Mouse (Mus musculus) MEL (cell line): ENCODE measurements around the gene Ptprk. TPM values are rescaled to one million over a fixed set of nuclear protein-coding genes. Genes with fewer than 3 reads are reported as not detected.

ENCODE experiments used
- DNase-seq: peaks from one replicate; pipeline ENCODE4 v3.0.0; 2011; ENCODE audit warnings: low read depth, low spot score
- H3K27ac ChIP-seq: 2 replicates; pipeline ENCODE4 v1.5.1; 2012; ENCODE audit warnings: low read depth, mild to moderate bottlenecking, control low read depth, low read length, moderate library complexity; ENCODE audit not compliant: control insufficient read depth
- H3K27me3 ChIP-seq, 2 experiments: fragments of 150-350 bp in 1 of 2; sonication (generic) in 1 of 2; 2 replicates each; pipeline ENCODE4 v1.6.1; 2012; ENCODE audit warnings: low read length in 2 of 2, mild to moderate bottlenecking in 2 of 2, improper control_type of control experiment in 1 of 2, moderate library complexity in 1 of 2; ENCODE audit not compliant: insufficient read depth in 2 of 2, control insufficient read depth in 1 of 2
- H3K36me3 ChIP-seq, 2 experiments: 2 replicates each; pipeline ENCODE4 v1.6.1; 2012 to 2014; ENCODE audit warnings: low read length in 2 of 2, improper control_type of control experiment in 1 of 2, inconsistent platforms in 1 of 2, mild to moderate bottlenecking in 1 of 2; ENCODE audit not compliant: insufficient read depth in 2 of 2, control insufficient read depth in 1 of 2
- H3K4me1 ChIP-seq, 2 experiments: fragments of 150-350 bp in 1 of 2; sonication (generic) in 1 of 2; 2 replicates each; pipeline ENCODE4 v1.6.1; 2012; ENCODE audit warnings: low read length in 2 of 2, improper control_type of control experiment in 1 of 2, mild to moderate bottlenecking in 1 of 2; ENCODE audit not compliant: insufficient read depth in 2 of 2, control insufficient read depth in 1 of 2
- H3K4me3 ChIP-seq, 2 experiments: fragments of 150-350 bp in 1 of 2; sonication (generic) in 1 of 2; 2 replicates each; pipeline ENCODE4 v1.5.1; 2012; ENCODE audit warnings: low read depth in 2 of 2, low read length in 2 of 2, mild to moderate bottlenecking in 2 of 2, moderate library complexity in 2 of 2, control low read depth in 1 of 2, improper control_type of control experiment in 1 of 2; ENCODE audit not compliant: control insufficient read depth in 1 of 2, insufficient read depth in 1 of 2
- H3K79me2 ChIP-seq: 2 replicates; pipeline ENCODE4 v1.6.1; 2012; ENCODE audit warnings: mild to moderate bottlenecking, low read length, moderate library complexity; ENCODE audit not compliant: control insufficient read depth, poor library complexity, insufficient read depth
- H3K9ac ChIP-seq: 2 replicates; pipeline ENCODE4 v1.6.1; 2012; ENCODE audit warnings: low read depth, mild to moderate bottlenecking, control low read depth, low read length, moderate library complexity; ENCODE audit not compliant: control insufficient read depth, poor library complexity, severe bottlenecking
- H3K9me3 ChIP-seq: fragments of 150-350 bp; sonication (generic); replicated peaks from 2 replicates; pipeline ENCODE4 v1.6.1; 2012; ENCODE audit warnings: mild to moderate bottlenecking, low read length, improper control_type of control experiment, moderate library complexity; ENCODE audit not compliant: insufficient read depth
- CHD1 ChIP-seq: IDR thresholded peaks from 2 replicates; pipeline ENCODE4 v1.6.1; 2012; ENCODE audit warnings: low read depth, mild to moderate bottlenecking, inconsistent platforms, low read length, improper control_type of control experiment
- ELF1 ChIP-seq: IDR thresholded peaks from 2 replicates; pipeline ENCODE4 v1.6.1; 2014; ENCODE audit warnings: low read depth, mild to moderate bottlenecking, inconsistent platforms, low read length, improper control_type of control experiment, moderate library complexity
- EP300 ChIP-seq, 2 experiments: IDR thresholded peaks; 2 replicates each; pipeline ENCODE4 v1.6.1; 2011; ENCODE audit warnings: improper control_type of control experiment in 2 of 2, low read length in 2 of 2, low read depth in 1 of 2, mild to moderate bottlenecking in 1 of 2
- ETS1 ChIP-seq: IDR thresholded peaks from 2 replicates; pipeline ENCODE4 v1.6.1; 2012; ENCODE audit warnings: low read depth, mild to moderate bottlenecking, inconsistent platforms, low read length, improper control_type of control experiment, moderate library complexity
- HCFC1 ChIP-seq: IDR thresholded peaks from 2 replicates; pipeline ENCODE4 v1.6.1; 2012; ENCODE audit warnings: low read depth, mild to moderate bottlenecking, inconsistent platforms, low read length, improper control_type of control experiment, moderate library complexity
- KAT2A ChIP-seq: conservative IDR thresholded peaks from 2 replicates; pipeline ENCODE4 v1.6.1; 2012; ENCODE audit warnings: low read depth, low read length, improper control_type of control experiment, inconsistent platforms
- MAFK ChIP-seq: IDR thresholded peaks from 2 replicates; pipeline ENCODE4 v1.6.1; 2011; ENCODE audit warnings: low read depth, mild to moderate bottlenecking, low read length, improper control_type of control experiment, borderline replicate concordance
- MYB ChIP-seq: IDR thresholded peaks from 2 replicates; pipeline ENCODE4 v1.6.1; 2011; ENCODE audit warnings: mild to moderate bottlenecking, low read depth, low read length, improper control_type of control experiment
- NRF1 ChIP-seq: IDR thresholded peaks from 2 replicates; pipeline ENCODE4 v1.6.1; 2014; ENCODE audit warnings: low read depth, mild to moderate bottlenecking, inconsistent platforms, low read length, improper control_type of control experiment, moderate library complexity; ENCODE audit not compliant: poor library complexity, insufficient read depth, severe bottlenecking
- POLR2A ChIP-seq, 2 experiments: IDR thresholded peaks; 2 replicates each; pipeline ENCODE4 v1.6.1; 2011 to 2012; ENCODE audit warnings: low read length in 2 of 2, mild to moderate bottlenecking in 2 of 2, control low read depth in 1 of 2, improper control_type of control experiment in 1 of 2, low read depth in 1 of 2, moderate library complexity in 1 of 2; ENCODE audit not compliant: control insufficient read depth in 1 of 2, insufficient read depth in 1 of 2, poor library complexity in 1 of 2
- POLR2AphosphoS5 ChIP-seq: IDR thresholded peaks from 2 replicates; pipeline ENCODE4 v1.6.1; 2012; ENCODE audit warnings: low read depth, borderline replicate concordance, mild to moderate bottlenecking, inconsistent platforms, low read length, moderate library complexity, mixed read lengths
- RCOR1 ChIP-seq: IDR thresholded peaks from 2 replicates; pipeline ENCODE4 v1.6.1; 2012; ENCODE audit warnings: low read depth, mild to moderate bottlenecking, inconsistent platforms, low read length, improper control_type of control experiment
- TBP ChIP-seq: IDR thresholded peaks from 2 replicates; pipeline ENCODE4 v1.8.0; 2011; ENCODE audit warnings: low read depth, low read length, improper control_type of control experiment
- TCF12 ChIP-seq: IDR thresholded peaks from 2 replicates; pipeline ENCODE4 v1.6.1; 2014; ENCODE audit warnings: low read depth, mild to moderate bottlenecking, inconsistent platforms, low read length, improper control_type of control experiment, moderate library complexity
- USF1 ChIP-seq: IDR thresholded peaks from 2 replicates; pipeline ENCODE4 v1.6.1; 2014; ENCODE audit warnings: low read depth, mild to moderate bottlenecking, inconsistent platforms, low read length, improper control_type of control experiment, moderate library complexity
- ZC3H11A ChIP-seq: IDR thresholded peaks from 2 replicates; pipeline ENCODE4 v1.6.1; 2012; ENCODE audit warnings: low read depth, mild to moderate bottlenecking, inconsistent platforms, low read length, improper control_type of control experiment
- ZNF384 ChIP-seq: IDR thresholded peaks from 2 replicates; pipeline ENCODE4 v1.6.1; 2012; ENCODE audit warnings: low read depth, mild to moderate bottlenecking, inconsistent platforms, low read length, improper control_type of control experiment
- polyA plus RNA-seq, 2 experiments: library from polyadenylated mRNA; stranded (reverse) in 1 of 2; unstranded in 1 of 2; fragments of >175 nt in 1 of 2; fragments of >200 nt in 1 of 2; gene quantifications; 2 replicates each; pipeline versions ENCODE4 v1.2.1 to v1.2.4; 2012; ENCODE audit warnings: low replicate concordance in 2 of 2, low read depth in 1 of 2; ENCODE audit not compliant: insufficient read length in 2 of 2, insufficient read depth in 1 of 2, missing spikeins in 1 of 2
- total RNA-seq: library from RNA; depleted of rRNA; stranded (reverse); fragments of 300-350 nt; gene quantifications from 2 replicates; pipeline ENCODE4 v1.2.3, GENCODE M21; 2012

Ptprk gene
- total and polyA plus RNA-seq, 3 experiments: under 0.01 TPM; not detected in 2

- peaks cover 0 to 21% of the 10 kb centered on the region in 2 experiments; a peak in 2 of 4 replicates for H3K36me3 ChIP-seq
- H3K4me3 ChIP-seq: peak overlapping the region; percentile 19 to 20; a peak in 3 of 4 replicates
- H3K27me3 ChIP-seq: no peaks in the 10 kb centered on the region
- peak; percentile 66 for DNase-seq
- TF ChIP-seq TBP (no peak), POLR2AphosphoS5 (no peak), KAT2A (no peak), ELF1 (peak; percentile 60; the same call in 1 of the 2 replicates), USF1 (no peak), MYB (peak; percentile 43), EP300 (IDR thresholded peaks at IDR 0.05; ENCODE audit: low read depth in 1 of 2, low read length in 2 of 2) (peak; percentile 36 to 45; a peak in 3 of 4 replicates), ETS1 (peak; percentile 47; the same call in 1 of the 2 replicates), HCFC1 (0 out of 2 replicates have a peak, but pooled peaks have one; percentile 40)
- no peak overlapping the region for H3K9ac ChIP-seq
- no peaks in the 10 kb centered on the region for H3K9me3 ChIP-seq
- H3K79me2 ChIP-seq: no peaks in the 10 kb centered on the region
- H3K27ac ChIP-seq: peak overlapping the region; percentile 69
- H3K4me1 ChIP-seq: peaks cover 6 to 19% of the 10 kb centered on the region in 2 experiments; a peak in 3 of 4 replicates
Observed at GRCm38 (mm10) chr10:28593566-28594292, 519.1 kb downstream of the Ptprk start.

- Histone ChIP-seq H3K9ac (no peak overlapping the region), H3K36me3 (peaks cover 0 to 10% of the 10 kb centered on the region in 2 experiments; a peak in 2 of 4 replicates)
- TF ChIP-seq POLR2A (IDR thresholded peaks at IDR 0.05; ENCODE audit: control insufficient read depth in 1 of 2, insufficient read depth in 1 of 2, low read depth in 1 of 2, low read length in 2 of 2, poor library complexity in 1 of 2) (no peak), TCF12 (no peak)
- TF ChIP-seq, all 39 proteins: peak for 0
- no peaks in the 10 kb centered on the region for H3K79me2 ChIP-seq
- H3K4me3 ChIP-seq: no peak overlapping the region
- no peak for DNase-seq
- H3K4me1 ChIP-seq: peaks cover under 1 to 6% of the 10 kb centered on the region in 2 experiments; a peak in 3 of 4 replicates
- no peak overlapping the region for H3K27ac ChIP-seq
- H3K27me3 ChIP-seq: no peaks in the 10 kb centered on the region
- no peaks in the 10 kb centered on the region for H3K9me3 ChIP-seq
Observed at GRCm38 (mm10) chr10:28596897-28597296, 522.3 kb downstream of the Ptprk start.

- Histone ChIP-seq H3K9ac (no peak overlapping the region), H3K4me3 (no peak overlapping the region), H3K27ac (no peak overlapping the region), H3K27me3 (no peaks in the 10 kb centered on the region), H3K9me3 (no peaks in the 10 kb centered on the region)
- DNase-seq: no peak
- TF ChIP-seq MAFK (no peak), HCFC1 (no peak), ZNF384 (no peak), KAT2A (no peak), ZC3H11A (no peak), CHD1 (no peak), NRF1 (no peak), RCOR1 (no peak)
- TF ChIP-seq, all 39 proteins: peak for 0
- no peaks in the 10 kb centered on the region for H3K4me1 ChIP-seq
- H3K79me2 ChIP-seq: no peaks in the 10 kb centered on the region
- no peaks in the 10 kb centered on the region for H3K36me3 ChIP-seq
Observed at GRCm38 (mm10) chr10:28609136-28609535, 534.5 kb downstream of the Ptprk start.
